Mouse (Mus musculus) intestine, embryonic 15.5 days (tissue): ENCODE results near the gene Rpl11. TPM values are rescaled to one million over a fixed set of nuclear protein-coding genes. Genes with fewer than 3 reads are reported as not detected.

Experiments
- ATAC-seq: fragments of 200-750 bp; cut with Nextera tagmentation; 2 replicates; pipeline ENCODE4 v1.8.0; 2017; ENCODE audit warnings: moderate TSS enrichment, moderate library complexity
- H3K27ac ChIP-seq: fragments of 300-500 bp; sonication (generic); 2 replicates; pipeline ENCODE4 v1.5.1; 2015; ENCODE audit warnings: mild to moderate bottlenecking, inconsistent platforms
- H3K27me3 ChIP-seq: fragments of 300-500 bp; sonication (generic); replicated peaks from 2 replicates; pipeline ENCODE4 v1.6.1; 2015; ENCODE audit warnings: inconsistent platforms
- H3K36me3 ChIP-seq: fragments of 300-500 bp; sonication (generic); 2 replicates; pipeline ENCODE4 v1.6.1; 2015; ENCODE audit warnings: inconsistent platforms
- H3K4me1 ChIP-seq: fragments of 300-500 bp; sonication (generic); replicated peaks from 2 replicates; pipeline ENCODE4 v1.6.1; 2015; ENCODE audit warnings: inconsistent platforms
- H3K4me2 ChIP-seq: fragments of 300-500 bp; sonication (generic); replicated peaks from 2 replicates; pipeline ENCODE4 v1.6.1; 2015; ENCODE audit warnings: mild to moderate bottlenecking, inconsistent platforms
- H3K4me3 ChIP-seq: fragments of 300-500 bp; sonication (generic); replicated peaks from 2 replicates; pipeline ENCODE4 v1.5.1; 2015; ENCODE audit warnings: inconsistent platforms
- H3K9ac ChIP-seq: fragments of 300-500 bp; sonication (generic); 2 replicates; pipeline ENCODE4 v1.6.1; 2015; ENCODE audit warnings: inconsistent platforms
- H3K9me3 ChIP-seq: fragments of 300-500 bp; sonication (generic); 2 replicates; pipeline ENCODE4 v1.6.1; 2016; ENCODE audit warnings: inconsistent platforms
- WGBS: fragments of 180-500 bp; shearing (Covaris S2); methylation state at CpG from one replicate; pipeline ENCODE4 v1.1.7; 2015; 5-methylcytosine and 5-hydroxymethylcytosine counted together
- polyA plus RNA-seq: library from polyadenylated mRNA; unstranded; fragments of >200 nt; fragmentation: Nextera tagmentation; extraction: Ambion mirVana; gene quantifications from 2 replicates; pipeline ENCODE4 v1.2.1, GENCODE M21; 2015

Rpl11 gene
- polyA plus RNA-seq, 1 experiment from 2014 or later, result 472 TPM

DNA sequence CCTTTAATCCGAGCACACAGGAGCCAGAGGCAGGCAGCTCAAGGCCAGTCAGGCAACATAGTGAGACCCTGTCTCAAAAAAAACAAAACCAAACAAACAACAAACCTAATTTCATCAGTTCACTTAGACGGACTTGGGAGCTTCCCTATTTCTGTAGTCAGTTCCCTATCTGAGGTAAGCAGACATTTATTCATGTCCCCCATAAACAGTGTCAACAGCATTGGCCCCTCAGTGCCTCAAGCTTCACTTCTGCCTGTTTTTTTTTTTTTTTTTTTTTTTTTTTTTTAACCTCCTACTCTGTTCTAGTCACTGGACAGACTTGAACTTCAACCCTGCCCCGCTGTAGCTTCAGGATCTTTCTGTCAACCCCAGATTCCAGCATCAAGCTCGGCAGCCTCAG lies 18.1 kb downstream of the Rpl11 start:
- WGBS, result 63% methylated on average over 4 of the region's 4 CpGs
- Histone ChIP-seq H3K4me2 (no peak overlapping the region), H3K36me3 (no peaks in the 10 kb centered on the region), H3K9me3 (no peaks in the 10 kb centered on the region), H3K27ac (no peak overlapping the region), H3K4me1 (peaks cover 9% of the 10 kb centered on the region), H3K27me3 (no peaks in the 10 kb centered on the region), H3K4me3 (no peak overlapping the region), H3K9ac (no peak overlapping the region)
- ATAC-seq, result no peak

GRCm38 (mm10) chr4:136033231-136033630 lies 20.0 kb downstream of the Rpl11 start:
- Histone ChIP-seq H3K4me2 (no peak overlapping the region), H3K36me3 (no peaks in the 10 kb centered on the region), H3K27ac (no peak overlapping the region), H3K9ac (no peak overlapping the region), H3K9me3 (no peaks in the 10 kb centered on the region), H3K27me3 (no peaks in the 10 kb centered on the region), H3K4me1 (peaks cover 9% of the 10 kb centered on the region), H3K4me3 (no peak overlapping the region)
- no peak for ATAC-seq
- WGBS, result 71% methylated on average over 1 of the region's 1 CpGs

GRCm38 (mm10) chr4:136030968-136031909 lies 22.0 kb downstream of the Rpl11 start:
- Histone ChIP-seq H3K4me1 (peaks cover 9% of the 10 kb centered on the region), H3K9ac (no peak overlapping the region), H3K27me3 (no peaks in the 10 kb centered on the region), H3K4me3 (no peak overlapping the region), H3K9me3 (no peaks in the 10 kb centered on the region), H3K4me2 (peak overlapping the region; percentile 27; the same call in 1 of the 2 replicates), H3K27ac (peak overlapping the region; percentile 49; the same call in 1 of the 2 replicates), H3K36me3 (no peaks in the 10 kb centered on the region)
- WGBS, result 9% methylated on average over 8 of the region's 8 CpGs
- peak; percentile 76 for ATAC-seq

- Histone ChIP-seq H3K36me3 (no peaks in the 10 kb centered on the region), H3K27ac (no peak overlapping the region), H3K4me3 (no peak overlapping the region), H3K9me3 (no peaks in the 10 kb centered on the region), H3K4me1 (peaks cover 9% of the 10 kb centered on the region), H3K4me2 (no peak overlapping the region), H3K9ac (no peak overlapping the region), H3K27me3 (no peaks in the 10 kb centered on the region)
- no peak for ATAC-seq
- 77% methylated on average over 5 of the region's 5 CpGs for WGBS
Measured at GRCm38 (mm10) chr4:136028689-136029088, 24.5 kb downstream of the Rpl11 start.

GRCm38 (mm10) chr4:136028132-136028564 lies 25.1 kb downstream of the Rpl11 start:
- Histone ChIP-seq H3K27me3 (no peaks in the 10 kb centered on the region), H3K4me2 (no peak overlapping the region), H3K4me3 (no peak overlapping the region), H3K36me3 (no peaks in the 10 kb centered on the region), H3K4me1 (peaks cover 9% of the 10 kb centered on the region), H3K27ac (no peak overlapping the region), H3K9me3 (no peaks in the 10 kb centered on the region), H3K9ac (no peak overlapping the region)
- 88% methylated on average over 19 of the region's 19 CpGs for WGBS
- ATAC-seq, result no peak

- Histone ChIP-seq H3K9ac (no peak overlapping the region), H3K27ac (no peak overlapping the region), H3K36me3 (no peaks in the 10 kb centered on the region), H3K4me2 (no peak overlapping the region), H3K27me3 (no peaks in the 10 kb centered on the region), H3K4me1 (peaks cover 9% of the 10 kb centered on the region), H3K9me3 (no peaks in the 10 kb centered on the region), H3K4me3 (no peak overlapping the region)
- 74% methylated on average over 8 of the region's 8 CpGs for WGBS
- no peak for ATAC-seq
Measured at GRCm38 (mm10) chr4:136027416-136028131, 25.7 kb downstream of the Rpl11 start.

DNA sequence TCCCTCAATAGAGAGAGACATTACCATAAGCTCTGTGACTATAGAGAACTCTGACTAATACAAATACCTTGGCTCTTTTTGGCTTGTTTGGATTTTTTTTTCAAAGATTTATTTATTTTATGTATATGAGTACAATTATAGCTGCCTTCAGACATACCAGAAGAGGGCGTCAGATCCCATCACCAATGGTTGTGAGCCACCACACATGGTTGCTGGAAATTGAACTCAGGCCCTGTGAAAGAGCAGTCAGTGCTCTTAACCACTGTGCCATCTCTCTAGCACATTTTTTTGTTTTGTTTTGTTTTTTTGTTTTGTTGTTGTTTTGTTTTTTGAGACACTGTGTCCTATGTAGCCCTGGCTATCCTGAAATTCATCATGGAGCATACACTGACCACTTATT lies 27.9 kb downstream of the Rpl11 start:
- Histone ChIP-seq H3K27ac (no peak overlapping the region), H3K27me3 (no peaks in the 10 kb centered on the region), H3K4me2 (no peak overlapping the region), H3K9ac (no peak overlapping the region), H3K4me1 (no peaks in the 10 kb centered on the region), H3K36me3 (no peaks in the 10 kb centered on the region), H3K9me3 (no peaks in the 10 kb centered on the region), H3K4me3 (no peak overlapping the region)
- 79% methylated on average over 1 of the region's 1 CpGs for WGBS
- ATAC-seq, result no peak

DNA sequence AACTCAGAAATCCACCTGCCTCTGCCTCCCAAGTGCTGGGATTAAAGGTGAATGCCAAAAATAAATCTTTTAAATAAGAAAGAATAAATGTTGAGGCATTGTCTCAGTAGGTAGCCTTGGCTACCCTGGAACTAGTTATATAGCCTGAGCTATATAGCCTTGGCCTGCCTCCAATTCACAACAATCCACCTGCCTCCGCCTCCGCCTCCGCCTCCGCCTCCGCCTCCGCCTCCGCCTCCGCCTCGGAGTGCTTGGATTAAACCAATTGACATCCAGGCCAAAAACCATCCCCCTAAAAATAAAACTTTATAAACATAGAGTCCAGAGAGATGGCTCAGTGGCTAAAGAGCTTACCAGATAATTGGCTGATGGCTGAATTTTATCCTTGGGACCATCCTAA lies 30.3 kb downstream of the Rpl11 start:
- no peak overlapping the region for H3K27ac ChIP-seq
- no peaks in the 10 kb centered on the region for H3K9me3 ChIP-seq
- H3K36me3 ChIP-seq, result no peaks in the 10 kb centered on the region
- H3K4me2 ChIP-seq, result no peak overlapping the region
- no peaks in the 10 kb centered on the region for H3K27me3 ChIP-seq
- peaks cover 11% of the 10 kb centered on the region; the same call in 1 of the 2 replicates for H3K4me1 ChIP-seq
- no peak for ATAC-seq
- no peak overlapping the region for H3K9ac ChIP-seq
- no peak overlapping the region for H3K4me3 ChIP-seq
- WGBS, result 90% methylated on average over 9 of the region's 9 CpGs

DNA sequence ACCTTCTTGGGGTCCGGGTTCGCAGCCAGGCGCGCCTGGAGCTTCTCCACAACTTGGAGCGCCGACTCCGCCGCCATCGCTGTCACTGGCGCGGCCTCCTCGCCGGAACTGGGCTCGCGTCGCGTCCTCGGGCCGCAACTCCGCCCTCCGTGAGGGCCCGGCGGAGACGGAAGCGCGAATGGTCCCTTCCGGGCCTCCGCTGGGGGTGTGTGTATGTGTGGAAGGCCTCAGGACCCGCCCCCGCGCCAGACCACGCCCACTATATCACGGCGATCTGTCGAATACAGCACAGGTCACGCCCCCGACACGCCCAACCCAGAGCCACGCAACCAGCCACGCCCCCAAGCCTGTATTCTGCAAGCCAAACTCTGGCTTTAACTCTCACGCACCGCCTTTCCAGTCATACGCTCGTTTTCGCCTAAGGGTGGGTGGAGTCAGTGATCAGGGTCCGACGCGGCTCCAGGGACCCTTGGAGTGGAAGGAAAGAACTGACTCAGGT lies 31.6 kb downstream of the Rpl11 start, which contains the start of gene Eloa:
Gene Eloa (minus strand): TSS at position 215 of the 499 bp plus-strand sequence.
- no peaks in the 10 kb centered on the region for H3K27me3 ChIP-seq
- ATAC-seq, result peak; percentile 100
- H3K9me3 ChIP-seq, result no peaks in the 10 kb centered on the region
- peaks cover 11% of the 10 kb centered on the region; the same call in 1 of the 2 replicates for H3K4me1 ChIP-seq
- peak within 1 kb of the TSS; percentile 78 for H3K4me3 ChIP-seq
- peak within 1 kb of the TSS; percentile 84 for H3K27ac ChIP-seq
- H3K4me2 ChIP-seq, result peak within 1 kb of the TSS; percentile 73
- no peaks in the 10 kb centered on the region for H3K36me3 ChIP-seq
- peak within 1 kb of the TSS; percentile 97 for H3K9ac ChIP-seq
- under 1% methylated on average over 47 of the region's 48 CpGs for WGBS

- WGBS, result under 1% methylated on average over 53 of the region's 62 CpGs
- H3K4me1 ChIP-seq, result peaks cover 11% of the 10 kb centered on the region; the same call in 1 of the 2 replicates
- no peaks in the 10 kb centered on the region for H3K36me3 ChIP-seq
- H3K4me3 ChIP-seq, result peak overlapping the region; percentile 78
- H3K9me3 ChIP-seq, result no peaks in the 10 kb centered on the region
- H3K27me3 ChIP-seq, result no peaks in the 10 kb centered on the region
- peak; percentile 82 for ATAC-seq
- H3K4me2 ChIP-seq, result peak overlapping the region; percentile 73
- H3K27ac ChIP-seq, result peak overlapping the region; percentile 84
- peak overlapping the region; percentile 97 for H3K9ac ChIP-seq
Measured at GRCm38 (mm10) chr4:136020743-136021548, 32.3 kb downstream of the Rpl11 start.

DNA sequence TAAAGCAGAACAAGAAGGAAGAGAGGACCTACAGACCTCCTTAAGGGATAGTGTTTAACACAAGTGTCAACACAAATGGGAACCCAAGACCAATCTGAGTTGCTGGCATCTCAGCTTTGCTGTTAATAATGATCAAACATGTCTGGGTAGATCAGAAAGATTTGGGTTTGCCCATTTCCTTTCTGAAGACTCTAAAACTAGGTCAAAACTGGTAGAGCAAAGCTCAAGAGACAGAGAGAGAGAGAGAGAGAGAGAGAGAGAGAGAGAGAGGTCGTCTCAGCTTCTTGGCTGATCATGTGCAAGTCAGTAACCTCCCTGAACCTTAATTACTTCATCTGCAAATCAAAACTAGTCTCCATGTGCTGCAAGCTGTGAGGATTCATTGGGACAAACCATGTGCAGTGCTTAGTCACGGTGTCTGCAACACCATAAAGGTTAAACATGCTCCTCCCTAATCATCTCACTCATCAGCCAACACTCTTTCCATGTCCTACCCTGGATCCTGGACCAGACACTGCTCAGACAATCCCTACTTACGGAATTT lies 37.1 kb downstream of the Rpl11 start:
- H3K9ac ChIP-seq, result no peak overlapping the region
- H3K27ac ChIP-seq, result no peak overlapping the region
- no peak overlapping the region for H3K4me3 ChIP-seq
- no peak overlapping the region for H3K4me2 ChIP-seq
- peaks cover 11% of the 10 kb centered on the region; the same call in 1 of the 2 replicates for H3K4me1 ChIP-seq
- no peak for ATAC-seq
- H3K9me3 ChIP-seq, result no peaks in the 10 kb centered on the region
- no peaks in the 10 kb centered on the region for H3K27me3 ChIP-seq
- 76% methylated on average over 3 of the region's 3 CpGs for WGBS
- H3K36me3 ChIP-seq, result peaks cover 10% of the 10 kb centered on the region; the same call in 1 of the 2 replicates
